Mouse (Mus musculus) gastrocnemius, postnatal 14 days (tissue): Measurements from ENCODE around the gene Zfp36l3. TPM values are rescaled to one million over a fixed set of nuclear protein-coding genes. Genes with fewer than 3 reads are reported as not detected.
"Not testable (repeated sequence)": the region's sequence is repeated elsewhere in the genome, so short reads cannot be mapped to it uniquely, and the experiment has no call there.

Experiments used
- DNase-seq: peaks from one replicate; pipeline ENCODE4 v3.0.0; 2021; ENCODE audit warnings: mixed read lengths
- intact Hi-C: fragments of 180-260 bp; cut with DNase I; formaldehyde crosslinking; loops from one replicate; pipeline ENCODE4 v1.15.1; 2025; ENCODE audit warnings: low total_unique reads
- long read RNA-seq, 2 experiments: library from polyadenylated mRNA; stranded (forward); transcript quantifications; one replicate each; pipeline ENCODE4 v2.0.0; 2021
- total RNA-seq, 2 experiments: library from RNA; stranded (reverse); gene quantifications; 2 replicates each; pipeline ENCODE4 v1.2.3; 2021

Gene Zfp36l3
- total RNA-seq, result not detected
- long read RNA-seq, experiment 1, result 0 reads
- long read RNA-seq, experiment 2, result 0 reads

DNA sequence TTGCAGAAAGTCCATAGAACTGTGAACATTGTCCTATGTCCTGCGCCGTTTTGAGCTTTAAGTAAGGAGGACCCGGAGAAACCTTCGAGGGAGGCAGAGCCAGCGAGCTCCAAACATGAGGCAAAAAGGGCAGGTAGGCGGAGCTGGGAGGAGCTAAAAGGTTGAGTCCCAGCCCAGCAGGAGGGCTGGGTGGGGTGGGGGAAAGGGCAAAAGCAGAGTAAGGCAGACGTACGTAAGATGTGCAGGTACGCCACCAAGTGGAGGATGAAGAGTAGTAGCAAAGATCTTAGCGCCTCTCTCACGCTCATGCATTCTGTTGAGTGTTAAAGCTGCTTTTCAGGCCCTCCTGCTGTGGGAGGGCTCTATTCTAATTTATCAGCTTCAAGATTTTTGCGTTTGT, at the start of gene Zfp36l3:
Zfp36l3 (minus strand) TSS at position 119 of the 400 bp plus-strand sequence.
- no peak for DNase-seq
- intact Hi-C loops, result no loop called here

DNA sequence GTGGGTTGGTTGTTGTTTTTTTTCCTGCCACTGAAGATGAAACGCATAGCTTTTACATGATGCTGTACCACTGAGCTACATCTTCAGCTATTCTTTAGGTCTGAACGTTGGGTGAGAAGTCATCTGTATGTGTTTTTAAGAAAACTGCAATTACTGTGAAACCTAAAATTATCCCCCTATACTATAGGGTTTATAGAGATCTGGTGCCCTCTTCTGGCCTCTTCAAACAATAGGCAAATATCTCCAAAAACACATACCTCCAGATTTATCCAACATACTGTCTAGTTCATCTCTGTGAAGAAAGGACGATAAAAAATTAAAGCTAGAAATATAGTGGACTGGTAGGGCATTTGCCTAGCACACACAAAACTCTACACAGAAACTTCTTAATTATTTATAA, 22.9 kb upstream of the Zfp36l3 start:
- intact Hi-C loops, result no loop called here
- no peak for DNase-seq

DNA sequence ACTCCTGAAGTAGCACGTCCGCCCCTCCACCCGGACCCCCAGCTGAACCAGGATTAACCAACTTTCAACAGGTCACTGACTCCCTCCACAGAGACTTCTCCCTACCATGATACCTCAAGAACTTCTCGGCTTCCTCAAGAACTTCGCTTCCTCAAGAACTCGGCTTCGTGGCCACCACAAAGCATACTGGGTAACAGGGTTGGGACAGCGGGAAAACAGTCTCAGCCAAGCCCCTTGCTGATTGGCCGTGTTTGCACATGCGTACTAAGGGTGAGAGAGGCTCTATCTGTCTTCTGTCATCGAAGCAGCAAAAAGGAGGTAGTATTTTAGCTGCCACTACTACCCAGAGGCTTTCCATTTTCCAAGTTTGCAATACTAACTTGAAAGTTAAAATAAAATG, 21.3 kb upstream of the Zfp36l3 start, which contains the start of gene Xlr:
Xlr (minus strand) TSS at position 188 of the 400 bp plus-strand sequence.
- intact Hi-C loops, DNase-seq: not testable (repeated sequence)

DNA sequence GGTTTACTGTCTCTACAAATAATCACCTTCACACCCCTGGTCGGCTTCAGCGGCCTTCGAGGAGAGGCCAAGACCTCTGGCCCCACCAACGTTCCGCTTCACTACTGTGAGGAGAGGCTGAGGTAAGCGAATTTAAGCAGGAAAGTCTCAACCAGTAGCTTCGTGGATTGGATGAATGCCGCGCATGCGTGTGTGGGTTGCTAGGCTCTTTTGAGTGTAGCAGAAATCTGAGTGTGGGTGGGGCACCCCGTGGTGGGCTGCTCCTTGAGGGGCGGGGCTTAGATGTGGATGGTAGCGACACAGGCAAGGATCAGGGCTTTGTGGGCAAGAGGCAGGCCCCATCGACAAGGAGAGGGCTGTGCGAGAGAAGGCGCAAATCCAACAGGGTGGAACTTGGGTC, 18.5 kb downstream of the Zfp36l3 start, which contains the start of gene 1700013H16Rik:
1700013H16Rik (minus strand) TSS at position 96 of the 400 bp plus-strand sequence.
- no peak for DNase-seq
- intact Hi-C loops, result no loop called here

DNA sequence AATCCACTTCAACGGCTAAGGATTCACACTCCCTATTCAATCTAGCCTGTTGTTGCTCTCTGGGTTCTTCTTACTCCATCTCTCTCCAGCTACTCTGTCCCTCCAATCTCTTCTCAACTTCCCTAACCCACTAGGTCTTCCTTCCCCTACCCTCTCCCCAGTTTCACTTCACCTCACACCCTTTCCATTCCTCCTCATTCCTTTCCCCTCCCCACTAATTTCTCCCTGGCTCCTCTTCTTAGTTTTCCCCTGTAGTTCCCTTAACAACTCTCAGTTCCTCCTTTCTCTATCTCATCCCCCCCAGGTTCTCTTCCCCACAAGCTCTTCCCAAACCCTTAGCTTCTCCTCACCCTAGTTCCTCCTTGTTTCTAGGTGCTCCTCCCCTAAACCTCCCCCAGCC, 23.3 kb downstream of the Zfp36l3 start:
- intact Hi-C loops, result no loop called here

DNA sequence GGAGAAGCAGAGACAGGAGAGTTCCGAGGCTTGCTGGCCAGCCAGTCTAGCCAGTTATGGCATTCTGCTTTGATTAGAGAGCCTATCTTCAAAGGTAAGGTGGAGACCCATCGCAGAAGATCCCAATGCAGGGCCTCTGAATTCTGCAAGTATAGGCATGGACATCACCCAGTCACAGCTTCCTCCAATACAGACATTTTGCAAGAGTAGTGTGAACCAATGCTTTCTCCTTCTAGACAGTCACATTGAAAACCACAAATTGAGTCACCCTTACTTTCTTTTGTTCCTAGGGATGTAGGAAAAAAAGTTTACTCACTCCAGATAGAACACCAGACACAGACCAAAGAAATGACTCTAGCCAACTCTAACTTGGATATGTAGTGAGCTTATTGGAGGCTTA, 47.2 kb downstream of the Zfp36l3 start:
- intact Hi-C loops, result no loop called here
- no peak for DNase-seq

More for the DNA sequence above, 23.3 kb downstream of the Zfp36l3 start:
- DNase-seq, result no peak

DNA sequence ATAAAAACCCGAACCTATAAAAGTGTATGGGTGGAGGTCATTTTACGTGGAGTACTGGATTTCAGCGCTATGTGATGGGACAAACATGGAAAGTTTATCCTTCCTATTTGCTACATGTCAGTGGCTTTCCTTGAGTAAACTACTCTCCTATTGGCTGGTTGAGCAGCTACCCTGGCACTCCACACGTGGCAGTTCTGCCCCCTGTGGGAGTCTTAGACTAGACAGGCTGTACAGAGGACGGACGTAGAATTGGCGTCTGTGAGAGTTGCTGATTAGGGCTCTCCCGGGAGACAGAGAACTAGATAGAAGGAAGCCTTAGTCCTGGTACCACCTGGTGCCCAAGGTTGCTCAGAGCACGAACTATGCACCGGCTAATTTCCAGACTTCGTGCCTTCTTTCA, 51.6 kb downstream of the Zfp36l3 start, which contains the start of gene 4930502E18Rik:
4930502E18Rik (plus strand) TSS at position 231 of the 400 bp plus-strand sequence.
- intact Hi-C loops, result no loop called here
- no peak for DNase-seq

Other genes with a start within 250 kb of the Zfp36l3 start
- 10 to 100 TPM; 10.5 to 14.2 TPM for gene Rtl8c, start 168.4 kb downstream of the Zfp36l3 start, total RNA-seq
- gene Gm14597, start 167.4 kb downstream of the Zfp36l3 start, total RNA-seq, result not detected
- 100 to 1,000 TPM in 1 of 2 experiments, 10 to 100 TPM in 1; 92.8 to 118 TPM for gene Rtl8a, start 132.7 kb downstream of the Zfp36l3 start, total RNA-seq
- 100 to 1,000 TPM in 1 of 2 experiments, 10 to 100 TPM in 1; 88.7 to 100 TPM for gene Rtl8b, start 106.0 kb downstream of the Zfp36l3 start, total RNA-seq
- not detected for gene 4930502E18Rik, start 51.6 kb downstream of the Zfp36l3 start, total RNA-seq
- not detected for gene 1700013H16Rik, start 18.6 kb downstream of the Zfp36l3 start, total RNA-seq
- gene Xlr, start 21.3 kb upstream of the Zfp36l3 start, total RNA-seq, result under 1 TPM; 0.27 to 0.41 TPM